Mouse (Mus musculus): Measurements from ENCODE around the gene Sympk. TPM values are rescaled to one million over a fixed set of nuclear protein-coding genes. Genes with fewer than 3 reads are reported as not detected.
A peak's percentile ranks its signal among the peaks of the same experiment; 100 is the strongest.

Gene Sympk
- polyA plus RNA-seq, 1 experiment from 2014 or later: 43.2 TPM

- peak overlapping the region; percentile 96 for H3K9ac ChIP-seq
- peak overlapping the region; percentile 95 for H3K4me3 ChIP-seq
- 2% methylated on average over 29 of the region's 36 CpGs for WGBS
- H3K27ac ChIP-seq: peak overlapping the region; percentile 51; the same call in 1 of the 2 replicates
- H3K27me3 ChIP-seq: peaks cover 42% of the 10 kb centered on the region
- ATAC-seq (ENCODE audit: insufficient number of reproducible peaks, insufficient read depth, low FRiP score, low TSS enrichment, low read depth): peak; percentile 48
- H3K36me3 ChIP-seq: peaks cover 12% of the 10 kb centered on the region
- peak overlapping the region; percentile 87 for H3K4me2 ChIP-seq
- H3K4me1 ChIP-seq: peaks cover 37% of the 10 kb centered on the region
- no peaks in the 10 kb centered on the region for H3K9me3 ChIP-seq
Measured at GRCm38 (mm10) chr7:19024581-19025255, 541 bp downstream of the Sympk start.

GRCm38 (mm10) chr7:19028067-19028466 is 3.9 kb downstream of the Sympk start:
- H3K27ac ChIP-seq: no peak overlapping the region
- H3K36me3 ChIP-seq: peaks cover 46% of the 10 kb centered on the region
- ATAC-seq (ENCODE audit: insufficient number of reproducible peaks, insufficient read depth, low FRiP score, low TSS enrichment, low read depth): no peak
- H3K4me1 ChIP-seq: peaks cover 36% of the 10 kb centered on the region
- no peaks in the 10 kb centered on the region for H3K9me3 ChIP-seq
- no peak overlapping the region for H3K4me3 ChIP-seq
- H3K27me3 ChIP-seq: peaks cover 8% of the 10 kb centered on the region
- no peak overlapping the region for H3K9ac ChIP-seq
- no peak overlapping the region for H3K4me2 ChIP-seq

- Histone ChIP-seq H3K4me3 (no peak overlapping the region), H3K9ac (no peak overlapping the region), H3K27ac (no peak overlapping the region), H3K4me2 (no peak overlapping the region), H3K4me1 (peaks cover 30% of the 10 kb centered on the region), H3K27me3 (no peaks in the 10 kb centered on the region), H3K9me3 (no peaks in the 10 kb centered on the region), H3K36me3 (peaks cover 56% of the 10 kb centered on the region)
- WGBS: 62% methylated on average over 6 of the region's 6 CpGs
- ATAC-seq (ENCODE audit: insufficient number of reproducible peaks, insufficient read depth, low FRiP score, low TSS enrichment, low read depth): no peak
Measured at GRCm38 (mm10) chr7:19029084-19029653, 5.0 kb downstream of the Sympk start.

- ATAC-seq (ENCODE audit: insufficient number of reproducible peaks, insufficient read depth, low FRiP score, low TSS enrichment, low read depth): no peak
- Histone ChIP-seq H3K4me3 (no peak overlapping the region), H3K9ac (no peak overlapping the region), H3K27me3 (no peaks in the 10 kb centered on the region), H3K9me3 (no peaks in the 10 kb centered on the region), H3K27ac (no peak overlapping the region), H3K36me3 (peaks cover 81% of the 10 kb centered on the region), H3K4me2 (no peak overlapping the region), H3K4me1 (peaks cover 12% of the 10 kb centered on the region; the same call in 1 of the 2 replicates)
- WGBS: 77% methylated on average over 4 of the region's 4 CpGs
Measured at GRCm38 (mm10) chr7:19031641-19032040, 7.5 kb downstream of the Sympk start.

GRCm38 (mm10) chr7:19044616-19045015 is 20.4 kb downstream of the Sympk start:
- H3K4me2 ChIP-seq: no peak overlapping the region
- no peak overlapping the region for H3K9ac ChIP-seq
- no peak for ATAC-seq (ENCODE audit: insufficient number of reproducible peaks, insufficient read depth, low FRiP score, low TSS enrichment, low read depth)
- no peaks in the 10 kb centered on the region for H3K27me3 ChIP-seq
- peaks cover 100% of the 10 kb centered on the region for H3K36me3 ChIP-seq
- H3K27ac ChIP-seq: no peak overlapping the region
- H3K4me3 ChIP-seq: no peak overlapping the region
- H3K4me1 ChIP-seq: no peaks in the 10 kb centered on the region
- no peaks in the 10 kb centered on the region for H3K9me3 ChIP-seq
- WGBS: 98% methylated on average over 6 of the region's 6 CpGs

- Histone ChIP-seq H3K9ac (0 out of 2 replicates have a peak overlapping the region, but pooled peaks have one; percentile 16), H3K4me2 (no peak overlapping the region), H3K4me1 (no peaks in the 10 kb centered on the region), H3K27me3 (no peaks in the 10 kb centered on the region), H3K9me3 (no peaks in the 10 kb centered on the region), H3K4me3 (no peak overlapping the region), H3K36me3 (peaks cover 99% of the 10 kb centered on the region), H3K27ac (no peak overlapping the region)
- WGBS: 85% methylated on average over 11 of the region's 11 CpGs
- no peak for ATAC-seq (ENCODE audit: insufficient number of reproducible peaks, insufficient read depth, low FRiP score, low TSS enrichment, low read depth)
Measured at GRCm38 (mm10) chr7:19046286-19047069, 22.3 kb downstream of the Sympk start.

GRCm38 (mm10) chr7:19048006-19048527 is 23.9 kb downstream of the Sympk start:
- no peaks in the 10 kb centered on the region for H3K27me3 ChIP-seq
- peaks cover 99% of the 10 kb centered on the region for H3K36me3 ChIP-seq

GRCm38 (mm10) chr7:19049252-19049651 is 25.1 kb downstream of the Sympk start:
- peaks cover 97% of the 10 kb centered on the region for H3K36me3 ChIP-seq
- no peak overlapping the region for H3K4me2 ChIP-seq
- no peaks in the 10 kb centered on the region for H3K9me3 ChIP-seq
- H3K4me1 ChIP-seq: peaks cover 4% of the 10 kb centered on the region
- H3K4me3 ChIP-seq: no peak overlapping the region
- H3K27ac ChIP-seq: no peak overlapping the region
- H3K9ac ChIP-seq: no peak overlapping the region
- H3K27me3 ChIP-seq: no peaks in the 10 kb centered on the region
- no peak for ATAC-seq (ENCODE audit: insufficient number of reproducible peaks, insufficient read depth, low FRiP score, low TSS enrichment, low read depth)
- 92% methylated on average over 5 of the region's 5 CpGs for WGBS

More at GRCm38 (mm10) chr7:19048006-19048527, 23.9 kb downstream of the Sympk start:
- Histone ChIP-seq H3K27ac (no peak overlapping the region), H3K4me1 (no peaks in the 10 kb centered on the region), H3K9ac (peak overlapping the region; percentile 16; the same call in 1 of the 2 replicates), H3K9me3 (no peaks in the 10 kb centered on the region), H3K4me3 (no peak overlapping the region), H3K4me2 (no peak overlapping the region)
- 90% methylated on average over 14 of the region's 14 CpGs for WGBS
- ATAC-seq (ENCODE audit: insufficient number of reproducible peaks, insufficient read depth, low FRiP score, low TSS enrichment, low read depth): no peak

GRCm38 (mm10) chr7:19050172-19050571 is 26.0 kb downstream of the Sympk start:
- H3K27ac ChIP-seq: no peak overlapping the region
- WGBS: 83% methylated on average over 8 of the region's 8 CpGs
- no peaks in the 10 kb centered on the region for H3K9me3 ChIP-seq
- no peaks in the 10 kb centered on the region for H3K27me3 ChIP-seq
- H3K36me3 ChIP-seq: peaks cover 89% of the 10 kb centered on the region
- H3K4me2 ChIP-seq: no peak overlapping the region
- H3K4me1 ChIP-seq: peaks cover 10% of the 10 kb centered on the region
- 0 out of 2 replicates have a peak overlapping the region, but pooled peaks have one; percentile 21 for H3K9ac ChIP-seq
- no peak for ATAC-seq (ENCODE audit: insufficient number of reproducible peaks, insufficient read depth, low FRiP score, low TSS enrichment, low read depth)
- no peak overlapping the region for H3K4me3 ChIP-seq

GRCm38 (mm10) chr7:19051161-19051560 is 27.0 kb downstream of the Sympk start:
- H3K9me3 ChIP-seq: no peaks in the 10 kb centered on the region
- no peak overlapping the region for H3K4me2 ChIP-seq
- no peak overlapping the region for H3K9ac ChIP-seq
- 68% methylated on average over 4 of the region's 4 CpGs for WGBS
- H3K4me1 ChIP-seq: peaks cover 10% of the 10 kb centered on the region
- H3K27me3 ChIP-seq: no peaks in the 10 kb centered on the region
- no peak for ATAC-seq (ENCODE audit: insufficient number of reproducible peaks, insufficient read depth, low FRiP score, low TSS enrichment, low read depth)
- peaks cover 84% of the 10 kb centered on the region for H3K36me3 ChIP-seq
- H3K27ac ChIP-seq: no peak overlapping the region
- H3K4me3 ChIP-seq: no peak overlapping the region

GRCm38 (mm10) chr7:19052345-19053135 is 28.4 kb downstream of the Sympk start:
- no peak overlapping the region for H3K27ac ChIP-seq
- H3K4me2 ChIP-seq: no peak overlapping the region
- H3K27me3 ChIP-seq: no peaks in the 10 kb centered on the region
- H3K4me1 ChIP-seq: peaks cover 10% of the 10 kb centered on the region
- H3K36me3 ChIP-seq: peaks cover 70% of the 10 kb centered on the region
- 87% methylated on average over 15 of the region's 15 CpGs for WGBS
- H3K9me3 ChIP-seq: no peaks in the 10 kb centered on the region
- ATAC-seq (ENCODE audit: insufficient number of reproducible peaks, insufficient read depth, low FRiP score, low TSS enrichment, low read depth): no peak
- no peak overlapping the region for H3K4me3 ChIP-seq
- no peak overlapping the region for H3K9ac ChIP-seq
